Mouse (Mus musculus): Measurements from ENCODE around the gene Sox1.

Sox1 gene

DNA sequence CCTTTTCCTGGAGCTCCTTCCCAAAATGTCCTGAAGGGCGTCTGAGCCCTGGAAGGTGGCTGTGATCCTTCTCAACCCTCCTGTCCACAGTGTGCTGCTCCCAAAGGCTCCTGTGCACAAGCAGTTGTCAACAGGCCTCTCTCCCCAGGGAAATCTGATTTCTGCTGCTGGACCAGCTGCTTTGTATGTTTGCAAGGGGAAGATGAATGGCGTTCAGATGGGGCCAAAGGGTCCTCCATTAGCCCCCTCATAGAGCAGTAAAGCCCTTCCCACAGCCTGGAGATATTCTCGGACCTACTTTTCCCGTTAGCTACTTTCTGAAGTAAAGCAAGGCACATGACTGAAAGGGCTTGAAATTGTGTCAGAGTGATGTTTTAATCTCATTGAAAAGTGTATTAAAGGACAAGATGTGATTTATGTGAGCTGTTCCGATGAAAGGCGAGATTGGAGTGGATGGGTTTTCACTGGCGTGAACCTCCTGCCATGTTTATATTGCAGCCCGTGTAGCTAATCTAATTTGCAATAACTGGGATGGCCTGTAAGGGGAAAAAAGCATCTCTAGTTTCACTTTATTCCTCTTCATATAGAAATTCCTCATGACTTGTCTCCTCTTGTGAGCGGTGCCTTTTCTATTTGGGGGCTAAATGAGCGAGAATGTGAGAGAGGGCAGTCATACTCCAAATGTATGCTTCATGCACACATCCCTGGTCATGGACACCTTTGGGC is 6.5 kb upstream of the Sox1 start:
- DNase-seq (ENCODE audit: low read depth in 2 of 2, low spot score in 2 of 2), result no peak

- DNase-seq (ENCODE audit: low read depth in 2 of 2, low spot score in 2 of 2), result no peak
Observed at GRCm38 (mm10) chr8:12389116-12389471, 6.0 kb upstream of the Sox1 start.

GRCm38 (mm10) chr8:12389801-12390639 is 5.1 kb upstream of the Sox1 start:
- DNase-seq (ENCODE audit: low read depth in 2 of 2, low spot score in 2 of 2), result no peak

DNA sequence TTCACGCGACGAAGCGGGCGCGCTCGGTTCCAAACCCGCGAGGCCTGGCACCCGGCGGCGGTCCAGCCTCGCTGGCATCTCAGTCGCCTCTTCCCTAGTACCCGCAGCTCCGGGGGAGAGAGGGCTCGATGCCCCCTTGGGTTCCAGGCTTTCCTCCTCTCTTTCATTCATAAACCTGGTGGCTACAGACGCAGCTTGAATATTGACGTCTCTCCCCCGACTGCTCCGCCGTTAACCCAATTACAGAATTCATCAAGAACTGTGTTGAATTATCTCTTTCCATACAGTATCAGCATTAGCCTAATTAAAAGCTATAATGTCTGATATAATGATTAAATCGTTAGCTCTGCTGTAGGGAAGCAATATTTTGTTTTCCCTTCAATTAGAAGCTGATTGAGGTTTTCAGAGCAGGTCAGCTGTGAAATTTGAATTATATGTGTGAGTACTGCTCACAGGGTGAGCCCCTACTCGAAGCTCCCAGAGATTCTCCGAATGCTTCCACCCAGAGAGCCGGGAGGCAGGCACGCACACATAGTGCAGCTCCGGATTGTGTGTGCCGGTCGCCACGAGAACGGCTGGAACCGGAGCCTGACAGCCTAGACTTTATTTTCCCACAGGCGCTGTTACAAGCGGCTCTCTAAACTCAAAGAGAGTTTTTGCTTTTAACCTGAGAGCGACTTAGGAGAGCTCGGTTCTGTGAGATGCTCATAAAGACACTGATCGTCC is 4.3 kb upstream of the Sox1 start:
- DNase-seq (ENCODE audit: low read depth in 2 of 2, low spot score in 2 of 2), result no peak

DNA sequence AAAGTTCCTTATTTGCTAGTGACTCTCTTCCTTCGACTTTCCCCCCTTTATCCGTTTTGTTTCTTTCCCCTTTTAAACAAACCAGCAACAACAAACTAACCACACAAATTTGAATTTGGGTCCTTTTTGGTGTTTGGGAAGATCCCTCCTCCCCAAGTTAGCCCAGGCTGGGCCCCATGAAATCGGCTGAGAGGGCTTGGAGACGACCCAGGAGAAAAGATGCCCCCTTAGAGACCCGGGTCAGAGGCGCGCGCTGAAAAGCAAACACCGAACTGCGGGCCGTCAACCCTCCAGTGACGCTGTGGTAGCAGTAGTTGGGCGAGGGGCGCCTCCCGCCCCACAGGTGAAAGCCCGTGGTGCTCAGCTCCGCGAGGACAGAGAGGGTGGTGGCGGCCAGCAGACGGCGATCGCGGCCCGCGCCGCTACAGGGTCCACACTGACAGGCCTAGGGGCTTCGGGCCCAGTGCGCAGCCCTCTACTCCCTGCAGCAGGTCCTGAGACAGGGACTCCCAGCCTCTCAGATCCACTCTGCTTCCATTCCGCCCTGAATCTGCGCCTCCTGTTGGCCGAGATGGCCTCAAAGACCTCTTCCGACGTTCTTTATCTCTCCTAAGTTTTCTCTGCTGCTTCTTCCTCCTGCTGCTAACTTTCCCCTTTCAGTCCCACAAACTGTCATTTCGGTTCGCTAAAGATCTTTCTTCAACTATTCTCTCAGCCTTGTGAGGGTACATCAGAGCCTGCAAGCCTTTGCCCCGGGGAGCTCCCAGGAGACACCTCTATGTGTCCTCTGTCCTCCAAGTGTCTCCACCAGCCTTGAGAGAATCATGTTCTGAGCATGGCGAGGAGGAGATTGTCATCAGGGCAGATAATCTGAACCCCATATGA is 3.5 kb upstream of the Sox1 start:
- no peak for DNase-seq (ENCODE audit: low read depth in 2 of 2, low spot score in 2 of 2)

GRCm38 (mm10) chr8:12392801-12393200 is 2.3 kb upstream of the Sox1 start:
- DNase-seq (ENCODE audit: low read depth in 2 of 2, low spot score in 2 of 2), result no peak

DNA sequence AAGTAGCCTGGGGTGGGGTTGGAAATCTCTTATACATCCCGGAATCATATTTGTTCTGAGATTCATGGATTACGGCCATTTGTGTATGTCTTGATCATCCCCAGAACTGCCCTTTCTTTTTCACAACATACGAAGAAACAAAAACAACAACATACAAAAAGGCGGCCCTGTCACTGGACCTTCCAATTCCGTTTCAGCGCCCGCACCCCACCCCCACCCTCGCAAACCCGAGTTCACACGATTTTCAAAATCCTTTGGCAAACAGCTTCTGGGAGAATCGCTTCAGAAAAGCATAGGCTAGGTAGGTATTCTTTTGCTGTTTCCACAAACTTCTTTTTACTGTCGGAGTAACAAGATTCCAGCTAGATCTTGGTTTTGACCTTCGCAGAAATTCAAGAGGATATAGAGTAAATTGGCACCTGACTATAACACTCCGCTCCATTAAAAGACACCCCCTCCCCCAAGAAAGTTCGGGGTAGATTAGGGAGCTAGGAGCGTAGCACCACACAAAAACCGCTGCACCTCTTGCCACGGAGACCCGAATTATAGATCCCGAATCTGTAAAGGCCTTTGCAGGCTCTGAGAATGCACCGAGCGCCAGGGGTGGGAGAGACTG is 602 bp upstream of the Sox1 start:
- no peak for DNase-seq (ENCODE audit: low read depth in 2 of 2, low spot score in 2 of 2)

GRCm38 (mm10) chr8:12396501-12397345 is 1.6 kb downstream of the Sox1 start:
- DNase-seq (ENCODE audit: low read depth in 2 of 2, low spot score in 2 of 2), result no peak

GRCm38 (mm10) chr8:12397346-12397925 is 2.3 kb downstream of the Sox1 start:
- no peak for DNase-seq (ENCODE audit: low read depth in 2 of 2, low spot score in 2 of 2)

- no peak for DNase-seq (ENCODE audit: low read depth in 2 of 2, low spot score in 2 of 2)
Observed at GRCm38 (mm10) chr8:12398011-12398945, 3.2 kb downstream of the Sox1 start.

DNA sequence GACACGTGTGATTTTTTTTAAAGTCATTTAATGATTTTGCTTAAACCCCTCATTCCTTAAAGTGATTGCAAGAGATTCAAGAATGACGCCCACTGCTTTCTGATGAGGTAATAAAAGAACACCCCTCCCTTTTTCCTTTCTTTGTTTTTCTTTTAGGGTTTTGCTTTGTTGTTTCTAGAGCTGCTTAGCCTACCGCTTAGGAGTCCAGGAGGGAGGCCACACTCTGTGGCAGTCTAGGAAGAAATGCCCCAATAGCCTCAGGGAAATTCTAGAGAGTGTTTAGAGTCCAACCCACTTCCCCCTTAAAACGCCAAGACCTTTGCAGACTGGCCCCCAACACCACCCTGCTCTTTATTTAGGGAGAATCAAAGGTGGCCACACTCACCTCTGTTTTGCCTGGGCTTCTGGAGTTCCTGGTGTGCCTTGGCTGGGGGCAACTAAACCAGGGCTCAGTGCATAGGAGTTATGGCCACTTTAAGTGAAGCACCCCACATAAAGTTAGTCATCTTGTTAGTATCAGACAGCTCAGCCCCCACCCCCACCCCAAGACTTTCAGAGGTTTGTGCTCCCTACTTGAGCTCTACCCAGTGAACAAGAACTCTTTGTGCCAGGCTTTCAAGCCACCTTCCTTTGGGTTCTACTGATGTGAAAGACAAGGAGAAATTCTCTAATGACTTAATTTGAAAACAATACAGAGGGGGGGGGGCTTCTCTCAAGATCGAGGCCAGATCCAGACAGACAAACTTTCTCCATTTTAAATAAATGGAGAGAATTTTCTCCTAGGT is 4.5 kb downstream of the Sox1 start:
- no peak for DNase-seq (ENCODE audit: low read depth in 2 of 2, low spot score in 2 of 2)

DNA sequence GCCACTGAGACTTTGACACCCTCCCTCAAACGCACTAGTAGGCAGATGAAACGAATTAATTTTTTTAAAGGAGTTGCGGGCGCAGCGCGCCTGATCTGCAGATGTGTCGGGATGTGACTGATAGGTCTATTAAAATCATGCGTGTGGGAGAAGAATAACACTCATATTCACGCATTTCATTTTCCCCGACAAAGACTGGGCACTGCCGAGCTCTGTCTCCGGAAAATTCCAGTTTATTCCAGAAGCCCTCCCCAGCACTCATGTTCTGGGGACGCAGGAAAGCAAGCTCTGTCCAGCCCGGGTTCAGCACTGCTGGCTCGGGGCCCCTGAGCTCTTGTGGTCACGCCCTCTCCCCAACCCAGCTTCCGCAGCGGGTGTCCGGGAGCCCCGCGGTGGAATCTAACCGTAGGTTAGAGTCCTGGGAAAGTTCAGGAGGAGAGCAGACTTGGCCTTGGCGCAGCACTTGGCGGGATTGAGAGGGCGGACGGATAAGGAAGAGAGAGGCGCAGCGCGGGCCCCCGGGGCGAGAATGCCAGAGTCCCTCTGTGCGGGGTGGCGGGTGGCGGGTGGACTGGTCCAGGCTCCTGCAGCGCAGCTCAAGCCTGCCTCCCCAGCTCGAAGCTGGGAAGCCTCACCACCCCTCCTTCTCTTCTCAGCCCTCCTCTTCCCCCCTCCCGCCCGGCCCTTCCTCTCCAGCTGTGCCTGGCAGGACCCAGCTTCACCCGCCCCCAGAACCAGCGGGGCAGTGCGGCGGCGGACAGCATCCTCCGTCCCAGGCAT is 5.7 kb downstream of the Sox1 start:
- no peak for DNase-seq (ENCODE audit: low read depth in 2 of 2, low spot score in 2 of 2)

GRCm38 (mm10) chr8:12401391-12402270 is 6.5 kb downstream of the Sox1 start:
- DNase-seq (ENCODE audit: low read depth in 2 of 2, low spot score in 2 of 2), result no peak

GRCm38 (mm10) chr8:12402709-12403108 is 7.6 kb downstream of the Sox1 start:
- no peak for DNase-seq (ENCODE audit: low read depth in 2 of 2, low spot score in 2 of 2)

DNA sequence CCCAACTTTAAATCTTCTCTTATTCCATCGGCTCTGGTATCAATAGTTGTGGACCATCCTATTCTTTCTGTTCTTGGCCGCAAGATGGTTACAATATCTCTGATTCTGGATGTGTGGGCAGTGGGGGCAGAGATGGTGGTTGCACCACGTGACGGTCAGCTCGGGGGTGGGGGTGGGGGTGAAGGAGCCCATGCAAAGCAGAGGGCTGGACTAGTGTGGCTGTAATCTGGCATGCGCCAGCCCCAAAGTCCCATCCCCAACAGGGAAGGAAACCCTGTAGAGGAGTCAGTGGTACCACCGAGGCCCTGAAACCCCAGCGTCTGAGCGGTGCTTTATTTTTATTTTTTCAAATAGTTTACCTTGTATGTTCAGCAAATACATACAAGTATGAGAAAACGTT is 12.9 kb downstream of the Sox1 start:
- DNase-seq (ENCODE audit: low read depth in 2 of 2, low spot score in 2 of 2), result no peak

DNA sequence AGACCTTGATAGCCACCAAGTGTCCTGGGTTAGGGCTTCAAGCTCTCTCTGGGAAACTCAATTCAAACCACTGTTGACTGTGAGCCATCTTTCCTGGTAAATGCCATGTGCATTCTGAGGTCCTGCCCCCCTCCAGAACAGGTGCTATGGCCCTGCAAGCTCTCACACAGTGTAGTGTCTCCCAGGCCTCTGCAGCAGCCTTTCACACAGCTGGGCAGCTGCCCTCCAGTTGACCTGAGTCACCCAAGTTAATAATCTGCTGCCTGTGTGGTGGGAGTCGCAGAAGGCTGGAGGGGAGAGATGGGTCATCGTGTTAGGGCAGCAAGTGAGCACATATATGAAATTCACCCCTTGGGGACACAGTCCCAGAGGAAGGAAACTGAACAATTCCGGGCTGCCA is 14.9 kb downstream of the Sox1 start:
- no peak for DNase-seq (ENCODE audit: low read depth in 2 of 2, low spot score in 2 of 2)

Data from CD8-positive naive resting alpha-beta T cell, adult 2 months (primary cell).